Mouse (Mus musculus) heart, adult 2 months (tissue): ENCODE measurements at regions not wholly inside any gene's neighbourhood (a gene's known extent, or its start where the extent isn't known, plus 50 kb on each side); places are given as distances from the start of the nearest gene placed in this dataset.

Experiments used
- CTCF ChIP-seq: fragments of 200-600 bp; IDR thresholded peaks from 2 replicates; pipeline ENCODE4 v1.8.1; 2022; ENCODE audit warnings: antibody characterized with exemption, mild to moderate bottlenecking, moderate library complexity
- POLR2A ChIP-seq: fragments of 200-500 bp; IDR thresholded peaks from 2 replicates; pipeline ENCODE4 v1.6.1; 2011; ENCODE audit warnings: mild to moderate bottlenecking, low read depth, low read length, control low read depth; ENCODE audit not compliant: insufficient read depth

DNA sequence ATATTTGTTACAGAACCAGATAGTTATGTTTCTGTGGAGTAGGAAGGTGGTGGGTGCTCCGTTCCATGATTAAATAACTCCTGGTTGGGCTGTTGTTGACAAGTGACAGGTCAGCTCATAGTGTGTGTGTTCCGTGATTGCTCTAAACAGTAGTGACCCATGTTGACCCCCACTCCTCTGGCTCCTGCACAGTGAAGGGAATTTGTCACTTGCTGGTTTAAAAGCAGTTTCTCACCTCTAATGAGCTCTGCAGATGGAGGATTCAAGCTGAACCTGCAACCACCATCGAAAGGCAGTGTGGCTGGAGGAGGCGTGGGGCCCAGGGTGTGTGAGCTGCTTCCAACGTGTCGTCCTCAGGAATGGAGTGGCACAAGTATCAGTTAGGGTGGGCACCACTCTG is 482.6 kb upstream of the Cdh4 start:
- TF ChIP-seq CTCF (no peak), POLR2A (no peak)
